Mouse (Mus musculus) right cerebral cortex, postnatal 4 days (tissue): Measurements from ENCODE around the gene Nsun5.

Experiments
- DNase-seq: peaks from one replicate; pipeline ENCODE4 v3.0.0-alpha.2; 2022

Nsun5 gene

GRCm38 (mm10) chr5:135375167-135375566 is 5.4 kb downstream of the Nsun5 start:
- peak; percentile 50 for DNase-seq

DNA sequence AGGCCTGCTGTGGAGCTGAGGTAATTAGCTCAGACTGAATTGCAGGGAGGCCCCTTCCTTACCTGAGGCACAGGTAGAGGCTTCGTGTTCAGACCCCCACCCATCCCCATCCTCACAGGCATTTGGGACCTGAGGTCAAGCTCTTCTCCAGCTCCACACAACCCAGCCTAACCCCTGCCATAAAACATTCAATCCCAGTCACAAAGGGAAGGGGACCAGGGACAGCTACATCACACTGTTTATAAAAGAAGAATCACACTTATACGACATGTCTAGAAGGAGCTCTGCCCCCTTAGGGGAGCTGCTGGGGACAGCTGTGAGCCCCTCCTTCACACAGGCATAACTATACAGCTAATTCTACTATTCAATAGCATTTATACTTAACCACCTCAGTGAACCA is 6.6 kb downstream of the Nsun5 start:
- DNase-seq, result no peak

DNA sequence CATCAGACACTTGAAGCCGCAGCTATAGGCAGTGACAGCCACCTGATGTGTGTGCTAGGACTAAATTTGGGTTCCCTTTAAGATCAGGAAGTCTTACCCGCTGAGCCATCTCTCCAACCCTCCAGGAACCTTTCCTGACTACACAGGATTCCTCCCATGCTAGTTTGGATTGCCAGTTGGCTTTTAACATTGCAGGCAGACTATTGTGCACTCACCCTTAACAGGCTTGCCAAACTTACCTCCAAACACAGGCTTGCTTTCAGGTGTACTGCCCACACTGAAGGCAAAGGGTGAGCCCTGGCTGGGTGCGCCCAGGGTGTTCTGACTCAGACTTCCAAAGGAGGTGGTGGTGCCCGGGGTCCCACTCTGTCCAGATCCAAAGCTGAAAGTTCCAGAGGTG is 10.9 kb downstream of the Nsun5 start:
- no peak for DNase-seq

GRCm38 (mm10) chr5:135381356-135381925 is 11.7 kb downstream of the Nsun5 start:
- DNase-seq, result no peak

DNA sequence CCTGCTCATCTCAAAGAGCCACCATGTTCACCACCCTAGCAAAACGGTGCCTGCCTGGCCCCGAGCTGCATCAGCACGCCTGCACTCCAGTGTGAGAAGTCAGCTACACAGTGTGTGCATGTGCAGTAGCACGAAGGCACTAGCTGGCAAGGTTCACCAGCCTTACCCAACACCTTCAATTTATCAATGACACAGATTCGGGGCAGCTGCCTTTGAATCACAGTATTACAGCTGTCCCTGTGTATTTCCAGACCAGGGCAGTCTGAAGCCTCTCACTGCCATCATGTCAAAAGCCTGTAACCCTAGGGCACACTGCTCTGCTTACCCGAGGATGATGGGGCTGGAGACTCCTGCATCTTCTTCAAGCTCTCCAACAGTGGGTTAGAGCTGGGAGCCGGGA is 13.0 kb downstream of the Nsun5 start:
- DNase-seq, result no peak

- no peak for DNase-seq
Observed at GRCm38 (mm10) chr5:135383771-135384170, 14.0 kb downstream of the Nsun5 start.

- peak; percentile 86 for DNase-seq
Observed at GRCm38 (mm10) chr5:135394004-135394823, 24.5 kb downstream of the Nsun5 start, which contains the start of gene Pom121. Gene Pom121 (minus strand): TSS chr5:135394546.

GRCm38 (mm10) chr5:135395826-135396225 is 26.1 kb downstream of the Nsun5 start:
- DNase-seq, result peak; percentile 41

DNA sequence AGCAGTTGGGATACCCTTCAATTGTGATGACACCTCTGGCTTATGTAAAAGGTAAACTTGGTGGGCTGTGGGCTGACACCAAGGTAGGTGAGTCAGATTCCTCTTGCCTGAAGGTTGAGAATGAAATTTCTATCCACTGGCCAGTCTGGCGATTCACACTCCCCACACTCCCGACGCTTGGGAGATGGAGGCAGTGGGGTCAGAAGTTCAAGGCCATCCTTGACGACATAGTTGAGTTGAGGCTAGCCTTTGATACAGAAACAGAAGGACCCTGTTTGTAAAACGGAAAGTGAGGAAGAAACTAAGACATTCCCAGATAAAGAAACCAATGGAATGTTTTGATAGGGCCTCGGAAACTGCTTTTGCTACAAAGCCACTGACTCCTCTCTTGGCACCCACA is 29.6 kb downstream of the Nsun5 start:
- no peak for DNase-seq

GRCm38 (mm10) chr5:135400244-135400643 is 30.5 kb downstream of the Nsun5 start:
- peak; percentile 90 for DNase-seq

DNA sequence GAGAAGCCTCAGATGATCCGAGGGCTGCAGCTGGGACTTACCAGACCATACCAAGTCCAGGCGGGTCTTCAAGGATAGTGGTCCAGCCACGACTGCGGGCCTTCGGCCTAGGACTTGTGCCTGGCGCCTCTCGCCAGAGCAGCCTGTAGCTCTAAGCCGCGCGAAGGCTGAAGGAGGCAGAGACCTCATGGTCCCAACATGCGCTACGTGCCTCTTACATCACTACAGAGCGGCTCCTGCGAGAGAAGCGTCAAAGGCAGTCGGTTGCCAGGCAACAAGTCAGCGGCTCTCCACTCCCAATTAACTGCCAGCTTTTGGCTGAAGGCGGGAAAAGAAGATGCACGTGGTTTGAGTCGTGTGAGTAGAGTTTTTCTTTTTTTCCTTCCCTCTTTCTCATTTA is 34.9 kb downstream of the Nsun5 start:
- peak; percentile 65 for DNase-seq

- DNase-seq, result no peak
Observed at GRCm38 (mm10) chr5:135405437-135405836, 35.7 kb downstream of the Nsun5 start.

- no peak for DNase-seq
Observed at GRCm38 (mm10) chr5:135408114-135408513, 38.4 kb downstream of the Nsun5 start.

DNA sequence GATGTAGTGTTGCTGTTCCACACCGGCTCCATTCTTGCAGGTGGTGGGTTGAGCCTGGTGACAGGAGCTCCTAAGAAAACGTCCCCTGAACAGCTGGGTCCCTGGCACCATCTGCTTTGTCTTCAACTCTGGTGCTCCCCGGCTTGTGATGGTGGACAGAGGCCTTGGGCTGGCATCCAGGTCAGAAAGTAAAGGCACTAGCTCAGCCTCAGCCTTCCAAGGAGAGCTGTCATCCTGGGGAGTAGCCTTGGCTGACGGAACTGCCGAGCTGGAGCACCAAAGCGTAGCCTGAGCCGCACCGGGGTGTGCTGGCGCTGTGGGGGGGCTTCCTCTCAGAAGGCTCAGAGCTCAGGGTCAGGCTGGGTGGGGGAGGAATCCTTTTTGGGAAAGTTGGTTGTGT is 40.5 kb downstream of the Nsun5 start:
- DNase-seq, result no peak
